Mouse (Mus musculus): ENCODE results near the gene Ccs. TPM values are rescaled to one million over a fixed set of nuclear protein-coding genes. Genes with fewer than 3 reads are reported as not detected.
"Not testable (repeated sequence)": the region's sequence is repeated elsewhere in the genome, so short reads cannot be mapped to it uniquely, and the experiment has no call there.

Gene Ccs
- total RNA-seq (2021) = 10 to 100 TPM; 31.4 to 33.1 TPM
- long read RNA-seq, experiment 1, transcript Ccs-201 (8 exons, 1,067 nt) = major isoform, 14 of 16 reads
- long read RNA-seq, experiment 1, partial matches to known transcripts = 1 of 16 reads
- long read RNA-seq, experiment 1, other reads (novel, unspliced or antisense) = 0 of 16 reads
- long read RNA-seq, experiment 2, transcript Ccs-201 (8 exons, 1,067 nt) = major isoform, 21 of 21 reads
- long read RNA-seq, experiment 2, partial matches to known transcripts = 0 of 21 reads
- long read RNA-seq, experiment 2, other reads (novel, unspliced or antisense) = 0 of 21 reads

DNA sequence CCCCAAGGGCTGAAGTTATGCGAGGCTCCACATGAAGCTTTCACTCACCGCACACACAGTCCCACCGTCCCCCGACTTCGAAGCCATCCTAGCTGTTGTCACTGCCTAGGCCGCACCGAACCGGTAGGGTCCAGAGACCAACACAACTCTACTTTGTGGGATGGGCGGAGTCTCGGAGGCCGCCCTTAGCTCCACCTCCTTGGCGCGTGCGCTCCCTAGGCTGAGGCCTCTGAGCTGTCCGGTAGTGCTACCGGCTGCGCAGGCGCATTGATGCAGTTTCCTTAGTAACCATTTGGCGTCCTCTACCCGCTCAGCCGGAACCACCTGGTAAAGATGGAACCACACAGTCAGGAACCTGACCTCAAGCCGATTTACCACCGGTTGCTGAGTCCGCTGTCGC lies at the start of gene Ccs, which contains the start of gene Ccdc87:
Ccs (minus strand) TSS at position 184 of the 400 bp plus-strand sequence.
Ccdc87 (plus strand) TSS at position 218 of the 400 bp plus-strand sequence.
- DNase-seq = peak; percentile 96

DNA sequence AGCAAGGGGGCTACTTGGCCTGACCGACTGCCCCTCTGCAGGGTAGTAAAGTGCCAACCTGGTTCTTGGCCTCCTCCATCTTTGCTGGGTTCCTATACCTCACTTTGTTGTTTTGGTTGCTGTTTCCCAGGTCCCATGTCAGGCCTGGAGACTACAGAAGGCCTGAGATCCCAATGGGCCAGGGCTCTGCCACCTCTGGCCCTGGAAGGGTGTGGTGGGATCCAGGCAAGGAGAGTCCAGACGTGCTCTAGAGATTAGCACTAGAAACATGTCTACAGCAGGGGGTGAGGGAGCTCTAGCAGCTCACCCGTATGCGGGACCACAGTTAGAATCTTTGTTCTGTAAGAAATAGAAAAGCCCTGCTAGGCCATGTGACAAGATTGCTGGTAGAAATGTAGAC lies 44.8 kb upstream of the Ccs start:
- DNase-seq = no peak

DNA sequence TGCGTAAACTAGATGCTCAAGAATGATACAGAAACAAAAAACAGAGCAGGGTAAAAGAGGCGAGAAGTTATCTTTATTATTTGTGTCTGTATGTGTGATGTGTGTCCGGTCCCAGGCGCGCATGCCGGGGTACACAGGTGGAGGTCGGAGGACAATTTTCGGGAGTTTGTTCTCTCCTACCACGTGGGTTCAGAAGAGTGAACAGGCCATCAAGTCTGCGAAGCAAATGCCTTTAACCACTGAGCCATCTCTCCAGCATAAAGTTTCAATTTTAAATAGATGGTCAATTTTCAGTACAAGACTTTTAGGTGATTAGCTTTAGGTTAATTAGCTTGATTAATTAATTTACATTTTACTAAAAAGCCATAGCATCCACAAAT lies 40.2 kb upstream of the Ccs start:
- DNase-seq = no peak

DNA sequence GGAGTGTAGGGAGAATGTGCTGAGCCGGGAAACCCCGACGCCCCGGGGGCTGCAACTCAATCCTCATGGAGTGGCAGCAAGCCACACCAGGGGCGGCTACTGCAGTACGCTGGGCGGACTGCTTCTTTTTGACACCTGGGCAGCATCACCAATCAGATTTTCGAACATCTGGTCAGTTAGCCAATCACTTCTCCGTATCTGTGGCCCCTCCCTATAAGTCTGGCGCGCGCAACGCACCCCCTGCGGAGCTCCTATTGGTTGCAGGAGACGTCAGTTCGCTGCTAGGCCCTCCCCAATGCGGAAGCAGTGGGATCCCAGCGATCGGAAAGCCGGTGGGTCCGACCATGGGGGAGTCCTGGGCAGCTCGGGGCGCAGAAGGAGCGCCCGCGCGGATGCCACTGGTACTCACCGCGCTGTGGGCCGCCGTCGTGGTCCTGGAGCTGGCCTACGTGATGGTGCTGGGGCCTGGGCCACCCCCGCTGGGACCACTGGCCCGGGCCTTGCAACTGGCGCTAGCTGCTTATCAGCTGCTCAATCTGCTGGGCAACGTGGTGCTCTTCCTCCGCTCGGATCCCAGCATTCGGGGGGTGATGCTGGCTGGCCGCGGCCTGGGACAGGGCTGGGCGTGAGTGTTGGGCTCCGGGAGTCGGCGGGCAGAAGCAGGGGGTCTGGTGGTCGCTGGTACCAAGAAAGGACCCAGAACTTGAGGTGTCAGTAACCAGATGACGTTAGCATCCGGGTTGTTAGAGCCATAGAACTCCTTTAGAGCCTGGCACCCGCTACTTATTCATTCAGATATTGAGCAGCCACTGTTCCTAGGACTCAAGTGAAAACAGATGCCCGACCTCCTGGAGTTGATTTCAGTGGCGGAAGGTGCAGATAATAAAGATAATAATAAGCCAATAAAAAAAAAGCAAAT lies 39.5 kb upstream of the Ccs start, which contains the start of gene Zdhhc24:
Zdhhc24 (plus strand) TSS at position 264 of the 919 bp plus-strand sequence.
- peak; percentile 94 for DNase-seq

DNA sequence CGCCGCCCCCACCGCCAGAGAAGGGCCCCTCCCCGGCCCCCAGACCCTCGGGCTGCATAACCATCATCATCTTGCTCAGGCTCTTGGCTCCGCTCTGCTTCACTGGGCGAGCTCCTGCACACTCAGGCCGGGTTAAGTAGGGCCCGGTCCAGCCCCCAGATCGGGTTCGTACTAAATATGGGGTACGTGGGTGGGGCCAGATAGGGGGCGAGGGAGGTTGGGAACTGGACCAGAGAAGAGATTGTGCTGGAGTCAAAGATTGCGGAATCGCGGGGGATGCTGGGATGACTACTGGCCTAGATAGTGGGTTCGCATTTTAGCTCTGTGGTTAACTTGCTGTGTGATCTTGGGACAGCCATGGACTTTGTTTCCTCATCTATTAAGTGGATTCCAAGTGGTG lies 38.7 kb upstream of the Ccs start, which contains the start of gene Actn3:
Actn3 (minus strand) TSS at position 125 of the 400 bp plus-strand sequence.
- peak; percentile 59 for DNase-seq

DNA sequence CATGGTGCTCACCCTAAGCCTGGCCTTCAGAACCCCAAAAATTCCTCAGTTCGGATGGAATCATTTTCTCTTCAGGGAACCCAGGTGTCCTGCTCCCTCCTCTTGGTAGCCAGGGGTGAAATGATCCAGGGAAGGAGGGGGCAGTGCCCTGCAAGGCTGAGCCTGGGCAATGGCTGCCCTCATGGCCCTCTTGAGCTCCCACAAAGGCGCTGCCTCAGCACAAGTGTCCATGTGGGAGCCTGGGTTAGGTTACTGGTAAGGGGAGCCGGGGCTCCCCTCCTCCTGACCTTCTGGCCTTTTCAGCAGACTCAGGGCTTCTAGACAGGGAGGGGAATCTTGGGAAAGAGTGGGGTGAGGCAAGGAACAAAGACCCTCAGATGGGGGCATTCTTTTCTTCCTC lies 37.6 kb upstream of the Ccs start:
- peak; percentile 39 for DNase-seq

DNA sequence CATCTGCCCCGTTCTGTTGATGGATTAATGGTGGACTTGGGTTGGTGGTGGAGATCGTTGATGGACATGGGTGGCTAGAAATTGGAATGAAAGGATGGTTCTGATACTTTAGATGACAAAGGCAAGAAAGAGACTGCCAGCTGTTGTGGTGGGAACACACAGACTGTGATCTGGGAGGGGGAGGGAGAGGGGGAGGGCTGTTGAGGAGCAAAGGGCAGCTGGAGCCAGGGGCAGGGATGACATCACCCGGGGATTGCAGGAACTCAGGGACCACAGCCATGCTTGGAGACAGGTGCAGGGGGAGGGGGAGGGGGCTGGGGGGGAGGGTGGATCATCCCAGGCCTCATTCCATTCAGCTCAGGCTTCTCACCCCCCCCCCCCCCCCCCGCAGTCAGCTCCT lies 37.1 kb upstream of the Ccs start:
- peak; percentile 41 for DNase-seq

DNA sequence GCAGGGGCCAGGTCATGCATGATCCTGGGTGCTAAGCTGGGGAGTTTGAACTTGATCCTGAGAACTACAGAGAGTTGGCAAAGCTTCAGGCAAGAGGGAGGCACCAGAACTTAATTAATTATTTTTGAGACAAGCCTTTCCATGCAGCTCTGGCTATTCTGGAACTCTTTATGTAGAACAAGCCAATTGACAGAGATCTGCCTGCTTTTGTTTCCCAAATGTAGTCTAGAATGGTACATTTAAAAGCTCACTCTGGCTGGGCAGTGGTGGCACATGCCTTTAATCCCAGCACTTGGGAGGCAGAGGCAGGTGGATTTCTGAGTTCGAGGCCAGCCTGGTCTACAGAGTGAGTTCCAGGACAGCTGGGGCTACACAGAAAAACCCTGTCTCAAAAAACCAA lies 35.5 kb upstream of the Ccs start:
- not testable (repeated sequence) for DNase-seq

DNA sequence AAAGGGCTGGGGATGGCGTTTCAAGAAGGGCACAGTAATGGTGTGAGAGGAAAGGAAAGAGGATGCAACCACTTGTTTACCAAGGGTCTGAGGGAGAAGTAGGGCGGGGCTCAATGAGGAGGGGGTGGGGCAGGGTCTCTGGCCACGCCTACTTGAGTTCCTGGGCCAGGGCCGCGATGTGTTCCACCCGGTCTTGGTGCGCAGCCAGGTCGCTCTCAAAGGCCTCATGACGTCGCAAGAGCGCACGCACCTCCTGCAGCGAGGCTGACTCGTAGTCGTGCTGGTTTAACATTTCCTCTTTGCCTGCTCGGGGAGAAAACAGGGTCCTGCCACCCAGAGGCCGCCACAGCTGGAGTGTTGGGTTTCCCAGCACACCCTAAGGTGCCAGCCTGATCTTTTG lies 26.0 kb upstream of the Ccs start:
- no peak for DNase-seq

DNA sequence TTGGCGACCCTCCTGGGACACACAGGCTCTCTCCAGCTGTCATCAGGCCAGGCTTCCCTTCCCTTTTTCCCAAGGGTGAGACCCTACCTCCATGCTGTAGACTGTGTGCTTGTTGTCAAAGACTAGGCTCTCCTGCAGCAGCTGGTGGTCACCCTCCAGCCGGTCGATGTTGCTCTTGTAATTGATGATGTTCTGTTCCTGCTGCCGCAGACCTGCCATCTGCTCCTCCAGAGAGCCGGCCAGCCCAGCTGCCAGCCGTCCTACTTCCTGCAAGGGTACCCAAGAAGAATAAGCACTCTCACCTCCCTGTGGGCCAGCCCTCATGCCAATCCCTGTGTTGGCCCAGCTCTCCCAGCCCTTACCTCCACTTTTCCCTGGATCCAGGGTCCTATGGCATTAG lies 23.9 kb upstream of the Ccs start:
- DNase-seq = no peak

DNA sequence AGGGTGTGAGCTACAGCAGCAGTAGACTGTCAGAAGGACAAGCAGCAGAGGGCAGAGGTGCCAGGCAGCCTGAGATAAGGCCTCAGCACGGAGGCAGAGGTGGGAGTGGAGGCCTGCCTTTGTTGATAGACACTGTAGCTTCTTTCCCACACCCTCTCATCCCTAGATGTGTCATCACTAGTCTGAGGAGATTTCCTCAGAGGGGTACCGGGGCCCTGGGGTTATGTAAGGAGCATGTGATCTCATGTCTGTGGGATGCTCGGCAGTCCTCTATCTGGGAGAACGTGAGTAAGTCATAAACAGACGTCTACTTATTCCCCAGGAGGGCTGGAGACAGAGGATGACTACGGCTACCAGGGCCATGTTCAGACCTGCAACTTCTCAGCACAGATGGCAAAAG lies 19.9 kb upstream of the Ccs start:
- no peak for DNase-seq

DNA sequence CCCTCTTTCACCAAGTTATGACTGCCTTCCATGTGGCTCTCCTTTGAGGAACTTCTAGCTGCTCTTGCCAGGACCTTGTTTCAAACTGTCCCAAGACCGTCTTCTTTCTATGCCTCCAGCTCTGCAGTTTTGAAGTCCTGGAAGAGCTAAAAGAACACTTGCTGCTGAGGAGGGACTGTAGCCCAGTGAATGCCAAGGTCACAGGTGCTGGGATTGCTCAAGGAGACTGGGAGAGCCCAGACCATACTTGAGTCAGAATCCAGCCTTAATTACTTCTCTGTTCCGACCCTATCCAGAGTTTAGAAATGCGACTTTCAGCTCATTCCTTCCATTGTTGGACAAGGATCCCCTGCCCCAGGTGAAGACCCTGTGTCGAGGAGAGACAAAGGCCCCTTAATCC lies 16.8 kb upstream of the Ccs start:
- DNase-seq = no peak

DNA sequence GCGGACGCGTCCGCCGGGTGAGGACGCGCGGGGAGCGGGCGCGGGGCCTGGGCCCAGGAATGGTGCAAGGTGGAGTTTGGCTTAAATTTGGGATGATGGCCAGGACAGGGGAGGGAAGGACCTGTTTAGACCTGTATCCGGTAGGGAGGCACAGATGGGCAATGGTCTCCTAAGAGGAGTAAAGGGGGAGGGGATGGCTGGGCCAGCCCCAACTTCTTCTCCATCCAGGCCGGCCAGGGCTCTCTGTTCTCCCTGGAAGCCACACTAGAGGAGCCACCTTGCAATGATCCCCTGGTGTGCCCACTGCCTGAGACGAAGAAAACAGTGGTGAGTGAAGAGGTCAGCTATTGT lies 16.3 kb upstream of the Ccs start:
- no peak for DNase-seq

DNA sequence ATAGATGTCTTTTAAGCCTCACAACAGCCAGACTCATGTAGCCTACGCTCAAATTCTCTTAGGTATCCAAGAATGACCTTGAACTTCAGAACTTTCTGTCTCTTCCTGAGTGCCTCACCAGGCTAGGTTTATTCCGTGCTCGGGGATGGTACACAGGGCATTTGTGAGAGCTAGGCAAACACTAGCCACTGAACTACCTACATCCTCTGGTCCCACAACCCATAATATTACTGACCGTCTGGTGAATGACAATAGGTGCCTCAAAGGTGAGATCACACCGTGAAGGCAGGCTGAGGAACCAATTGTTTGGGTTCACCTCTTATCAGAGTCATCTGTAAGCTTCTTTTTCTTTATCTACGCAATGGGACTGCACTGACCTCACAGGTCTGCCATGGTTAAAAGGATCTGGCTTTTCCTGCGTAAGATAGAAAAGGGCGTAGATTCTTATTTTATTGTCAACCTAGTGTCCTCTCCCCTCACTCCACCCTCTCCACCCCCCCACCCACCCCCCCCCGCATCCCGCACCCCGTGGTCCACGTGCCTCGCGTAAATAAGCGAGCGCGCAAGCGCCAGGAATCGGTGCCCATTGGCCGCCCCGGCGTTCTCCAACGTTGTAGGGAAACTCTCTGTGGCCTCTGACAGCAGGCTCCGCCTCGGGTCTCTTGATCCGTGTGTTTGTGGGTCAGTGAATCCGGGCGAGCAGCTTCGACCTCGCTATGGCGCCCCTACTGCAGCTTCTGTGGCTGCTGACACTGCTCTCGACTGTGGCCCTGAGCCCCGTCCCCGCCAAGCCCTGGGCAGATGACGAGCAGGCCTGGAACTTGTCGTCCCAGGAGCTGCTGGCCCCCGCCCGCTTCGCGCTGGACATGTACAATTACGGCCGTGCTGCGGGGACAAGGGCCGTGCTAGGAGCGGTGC lies 15.7 kb upstream of the Ccs start, which contains the start of gene Ctsf:
Ctsf (plus strand) TSS at position 579 of the 918 bp plus-strand sequence.
- DNase-seq = peak; percentile 89

DNA sequence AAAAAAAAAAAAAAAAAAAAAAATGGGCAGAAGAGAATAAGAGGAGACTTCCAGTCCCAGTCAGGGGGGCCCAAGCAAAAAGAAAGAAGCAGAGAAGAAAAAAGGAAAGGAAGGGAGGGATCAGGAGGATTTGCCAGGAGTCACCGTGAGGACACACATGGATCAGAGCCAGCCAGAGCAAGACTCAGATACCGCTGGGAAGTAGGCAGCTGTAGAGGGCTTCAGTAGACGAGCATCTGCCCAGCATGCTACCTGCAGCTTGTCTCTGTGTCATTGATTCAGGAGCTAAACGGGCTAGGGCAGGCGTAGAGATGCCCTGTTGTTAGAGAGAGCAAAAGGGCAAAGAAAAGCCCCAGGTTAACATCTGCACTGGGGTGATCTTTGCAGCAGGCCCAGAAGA lies 11.1 kb upstream of the Ccs start:
- DNase-seq = no peak

DNA sequence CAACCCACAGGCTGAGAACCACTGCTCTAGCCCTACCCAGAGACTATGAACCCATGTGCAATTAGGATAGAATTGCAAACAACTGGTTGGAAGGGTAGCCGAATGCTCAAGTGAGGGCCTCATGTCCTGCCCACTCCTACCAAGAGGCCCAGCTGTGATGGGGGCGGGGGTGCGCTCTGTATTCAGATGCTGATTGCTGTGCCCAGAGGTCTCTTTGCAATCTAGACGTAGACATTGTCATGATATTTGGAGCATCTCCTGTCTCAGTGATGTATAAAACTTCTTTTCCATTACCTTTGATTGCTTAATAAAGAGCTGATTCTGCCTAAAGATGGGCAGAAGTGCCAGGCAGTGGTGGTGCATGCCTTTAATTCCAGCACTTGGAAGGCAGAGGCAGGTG lies 10.7 kb upstream of the Ccs start:
- no peak for DNase-seq

DNA sequence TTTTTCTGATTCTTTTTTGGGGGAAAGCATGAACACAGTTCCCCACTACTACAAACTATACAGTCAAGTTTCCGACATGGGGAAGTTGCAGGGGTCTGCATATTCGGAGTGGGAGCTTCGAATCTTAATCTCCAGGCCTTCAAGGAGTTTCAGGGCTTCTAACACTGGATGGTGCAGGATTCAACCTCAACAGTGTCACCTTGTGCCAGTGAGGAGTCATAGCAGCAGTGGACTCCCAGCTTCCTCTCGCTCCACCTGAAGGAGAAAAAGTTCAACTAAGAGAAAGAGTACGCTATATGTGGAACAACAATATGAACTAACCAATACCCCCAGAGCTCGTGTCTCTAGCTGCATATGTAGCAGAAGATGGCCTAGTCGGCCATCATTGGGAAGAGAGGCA lies 8.4 kb upstream of the Ccs start:
- DNase-seq = no peak

DNA sequence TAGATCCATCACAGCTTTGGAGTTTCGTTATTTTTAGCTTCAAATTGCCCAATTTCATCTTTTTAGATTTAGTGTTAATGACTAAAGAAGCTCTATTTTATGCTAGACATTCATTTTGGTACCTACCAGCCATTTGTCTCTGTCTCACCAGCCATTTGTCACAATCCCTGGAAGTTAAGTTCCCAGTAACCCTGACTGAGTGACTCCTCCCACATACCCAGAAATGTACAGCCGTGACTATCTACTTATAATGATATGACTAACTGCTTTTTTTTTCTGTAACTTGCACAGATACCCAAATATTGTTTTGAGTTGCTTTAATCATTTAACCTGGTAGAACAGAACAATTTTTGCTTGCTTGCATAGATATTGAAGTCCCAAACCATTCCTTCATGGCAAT lies 6.7 kb upstream of the Ccs start:
- no peak for DNase-seq

DNA sequence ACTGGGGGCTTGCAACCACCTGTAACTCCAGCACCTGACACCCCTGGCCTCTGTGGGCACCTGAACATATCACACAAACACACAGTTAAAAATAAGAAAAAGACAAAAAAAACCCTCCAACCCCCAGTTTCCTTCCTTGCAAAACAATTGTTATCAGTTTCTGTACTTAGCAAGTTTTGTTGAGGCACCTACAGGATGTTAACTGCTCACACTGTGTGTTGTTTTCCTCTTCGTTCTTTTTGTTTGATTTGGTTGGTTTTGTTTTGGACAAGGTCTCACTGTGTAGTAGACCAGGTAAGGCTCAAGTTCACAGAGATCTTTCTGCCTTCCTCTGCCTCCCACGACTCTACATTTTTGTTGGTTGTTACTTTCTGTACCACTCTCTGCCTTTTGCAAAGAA lies 3.5 kb upstream of the Ccs start:
- no peak for DNase-seq

DNA sequence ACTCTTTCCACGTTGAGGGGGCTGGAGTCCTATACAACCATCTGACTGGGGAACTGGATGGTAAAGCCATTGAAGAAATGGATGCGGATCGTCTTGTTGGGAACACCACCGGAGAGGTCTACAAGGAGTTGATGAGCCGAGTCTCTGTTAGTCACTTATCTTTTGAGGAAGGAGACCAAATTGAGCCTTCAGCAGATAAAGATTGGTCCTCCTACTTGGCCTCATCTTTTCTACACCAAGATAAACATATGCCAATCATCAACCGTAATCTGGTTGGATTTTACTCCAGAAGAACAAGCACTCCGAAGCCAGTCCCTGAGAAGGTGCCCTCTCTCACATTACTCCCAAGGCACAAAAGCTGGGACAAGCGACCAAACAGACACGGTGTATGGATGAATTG lies 1.7 kb upstream of the Ccs start:
- DNase-seq = no peak

DNA sequence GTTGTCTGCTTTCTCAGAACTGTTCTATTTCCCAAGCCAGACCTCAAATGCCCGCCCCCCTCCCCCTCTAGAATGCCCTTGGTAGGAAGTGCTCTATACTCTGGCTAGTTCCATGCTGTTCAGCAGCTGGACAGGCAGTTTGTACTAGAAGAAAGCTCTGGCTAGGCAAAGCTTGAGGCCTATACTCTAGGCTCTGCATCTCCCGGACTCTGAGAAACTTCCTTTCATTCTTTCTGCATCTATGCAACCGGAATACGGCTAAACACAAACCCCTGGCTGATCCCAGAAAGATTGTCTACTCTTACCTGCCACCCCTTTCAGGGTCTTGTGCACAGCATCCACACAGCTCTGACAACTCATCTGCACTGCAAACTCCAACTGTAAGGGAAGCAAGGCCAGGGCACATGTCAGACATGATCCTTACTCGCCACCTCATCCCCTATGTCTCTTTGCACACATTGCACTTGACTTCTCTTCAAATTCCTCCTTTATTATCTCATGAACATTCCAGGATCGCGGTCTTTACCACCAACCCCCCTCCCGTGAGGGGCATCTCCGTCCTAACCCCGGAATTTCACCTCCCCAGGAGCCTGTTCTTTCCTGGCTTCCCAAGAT lies 499 bp downstream of the Ccs start:
- no peak for DNase-seq

DNA sequence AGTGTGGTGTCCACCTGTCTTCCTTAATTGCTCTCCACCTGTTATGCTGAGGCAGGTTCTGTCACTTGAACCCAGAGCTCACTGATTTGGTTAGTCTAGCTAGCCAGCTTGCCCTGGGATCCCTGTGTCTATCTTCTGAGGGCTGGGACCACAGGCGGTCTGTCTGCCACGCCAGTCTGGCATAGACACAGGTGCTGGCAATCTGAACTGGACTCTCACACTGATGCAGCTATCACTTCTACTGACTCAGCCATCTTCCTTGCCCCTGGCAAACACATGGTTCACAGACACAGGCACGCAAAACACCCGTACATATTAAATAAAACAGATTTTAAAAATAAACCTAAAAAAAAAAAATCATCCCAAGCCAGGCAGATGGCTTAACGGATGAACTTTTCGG lies 2.1 kb downstream of the Ccs start:
- DNase-seq = no peak
